Mouse (Mus musculus): ENCODE results near the gene Appl1. TPM values are rescaled to one million over a fixed set of nuclear protein-coding genes. Genes with fewer than 3 reads are reported as not detected.

The Appl1 gene
- polyA plus RNA-seq, 1 experiment from 2014 or later = 54.2 TPM

GRCm38 (mm10) chr14:26890777-26891176 is 80.3 kb downstream of the Appl1 start:
- Histone ChIP-seq H3K27me3 (no peaks in the 10 kb centered on the region), H3K27ac (no peak overlapping the region), H3K9ac (no peak overlapping the region), H3K4me1 (no peaks in the 10 kb centered on the region; the same call in 1 of the 2 replicates), H3K4me2 (no peak overlapping the region), H3K36me3 (replicated peaks) (no peaks in the 10 kb centered on the region), H3K9me3 (no peaks in the 10 kb centered on the region), H3K4me3 (replicated peaks) (no peak overlapping the region)
- no peak for ATAC-seq (ENCODE audit: low FRiP score)
- WGBS = 94% methylated on average over 3 of the region's 3 CpGs

DNA sequence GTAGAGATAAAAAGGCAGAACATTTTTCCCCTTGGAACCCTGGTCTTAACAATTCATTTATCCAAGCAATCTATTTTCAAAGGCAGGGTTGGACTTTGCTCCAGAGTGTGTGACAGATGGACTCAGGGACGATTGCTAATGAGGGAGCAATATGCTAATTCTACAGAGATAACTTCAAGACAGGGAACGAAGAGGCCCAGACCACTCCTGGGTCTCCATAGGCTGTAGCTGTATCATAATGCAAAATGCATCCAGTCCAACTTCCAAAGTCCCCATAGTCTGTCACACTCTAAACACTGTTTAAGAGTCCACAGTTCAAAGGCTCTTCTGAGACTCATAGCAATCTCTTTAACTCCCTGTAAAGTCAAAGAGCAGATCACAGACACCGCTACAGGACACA is 83.8 kb downstream of the Appl1 start:
- no peak overlapping the region for H3K4me2 ChIP-seq
- no peaks in the 10 kb centered on the region for H3K27me3 ChIP-seq
- 60% methylated on average over 3 of the region's 3 CpGs for WGBS
- no peak overlapping the region for H3K4me3 ChIP-seq (replicated peaks)
- H3K9ac ChIP-seq = no peak overlapping the region
- H3K4me1 ChIP-seq = no peaks in the 10 kb centered on the region; the same call in 1 of the 2 replicates
- ATAC-seq (ENCODE audit: low FRiP score) = no peak
- no peak overlapping the region for H3K27ac ChIP-seq
- H3K36me3 ChIP-seq (replicated peaks) = no peaks in the 10 kb centered on the region
- no peaks in the 10 kb centered on the region for H3K9me3 ChIP-seq

GRCm38 (mm10) chr14:26881700-26882099 is 89.3 kb downstream of the Appl1 start:
- H3K27ac ChIP-seq = no peak overlapping the region
- no peak for ATAC-seq (ENCODE audit: low FRiP score)
- H3K9me3 ChIP-seq = no peaks in the 10 kb centered on the region
- H3K4me3 ChIP-seq (replicated peaks) = no peak overlapping the region
- H3K9ac ChIP-seq = no peak overlapping the region
- H3K4me2 ChIP-seq = no peak overlapping the region
- no peaks in the 10 kb centered on the region for H3K4me1 ChIP-seq
- no peaks in the 10 kb centered on the region for H3K27me3 ChIP-seq
- no peaks in the 10 kb centered on the region for H3K36me3 ChIP-seq (replicated peaks)
- WGBS = 83% methylated on average over 5 of the region's 5 CpGs

- WGBS = 81% methylated on average over 2 of the region's 2 CpGs
Observed at GRCm38 (mm10) chr14:26879976-26880375, 91.1 kb downstream of the Appl1 start.

DNA sequence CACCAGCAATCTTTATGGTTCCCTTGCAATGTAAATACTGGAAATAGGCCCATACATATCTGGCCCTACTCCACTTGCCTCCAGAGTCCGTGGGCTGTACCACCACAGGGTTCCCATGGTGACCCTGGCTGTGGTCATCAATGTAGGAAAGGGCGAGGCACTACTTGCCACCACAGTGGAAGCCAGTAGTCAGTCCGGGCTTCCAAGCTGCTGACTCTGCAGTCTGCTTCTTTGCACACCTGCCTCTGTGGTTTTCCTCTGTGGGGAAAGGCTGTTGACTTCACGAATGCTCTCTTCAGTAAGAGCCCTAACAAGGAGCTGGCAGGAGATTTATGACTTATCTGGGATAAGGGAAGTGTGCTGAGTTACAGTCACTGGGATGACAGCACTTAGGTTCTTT is 92.3 kb downstream of the Appl1 start:
- no peak overlapping the region for H3K4me3 ChIP-seq (replicated peaks)
- no peaks in the 10 kb centered on the region for H3K4me1 ChIP-seq
- ATAC-seq (ENCODE audit: low FRiP score) = no peak
- 82% methylated on average over 4 of the region's 4 CpGs for WGBS
- no peak overlapping the region for H3K9ac ChIP-seq
- no peak overlapping the region for H3K27ac ChIP-seq
- no peak overlapping the region for H3K4me2 ChIP-seq
- H3K36me3 ChIP-seq (replicated peaks) = no peaks in the 10 kb centered on the region
- H3K27me3 ChIP-seq = no peaks in the 10 kb centered on the region
- no peaks in the 10 kb centered on the region for H3K9me3 ChIP-seq

More at GRCm38 (mm10) chr14:26879976-26880375, 91.1 kb downstream of the Appl1 start:
- Histone ChIP-seq H3K9ac (no peak overlapping the region), H3K9me3 (no peaks in the 10 kb centered on the region), H3K4me3 (replicated peaks) (no peak overlapping the region), H3K4me2 (no peak overlapping the region), H3K4me1 (no peaks in the 10 kb centered on the region), H3K36me3 (replicated peaks) (no peaks in the 10 kb centered on the region), H3K27ac (no peak overlapping the region), H3K27me3 (no peaks in the 10 kb centered on the region)
- ATAC-seq (ENCODE audit: low FRiP score) = no peak

Other genes starting within 250 kb of the Appl1 start
- gene Asb14, start 76.7 kb downstream of the Appl1 start, polyA plus RNA-seq (2016; fragmentation: Nextera tagmentation; extraction: Ambion mirVana) = 0.14 and 0.22 TPM in 2 replicates
- not detected in 2 replicates for gene Hesx1, start 23.2 kb upstream of the Appl1 start, polyA plus RNA-seq (2016; fragmentation: Nextera tagmentation; extraction: Ambion mirVana)
- 5.1 and 5.4 TPM in 2 replicates for gene Il17rd, start 67.7 kb upstream of the Appl1 start, polyA plus RNA-seq (2016; fragmentation: Nextera tagmentation; extraction: Ambion mirVana)
- 1.8 and 2.4 TPM in 2 replicates for gene Arhgef3, start 143.7 kb upstream of the Appl1 start, polyA plus RNA-seq (2016; fragmentation: Nextera tagmentation; extraction: Ambion mirVana)